Mouse (Mus musculus) CH12.LX (cell line): ENCODE measurements at regions not wholly inside any gene's neighbourhood (a gene's known extent, or its start where the extent isn't known, plus 50 kb on each side); places are given as distances from the start of the nearest gene placed in this dataset.

Experiments
- CTCF ChIP-seq, 2 experiments: IDR thresholded peaks in 1 of 2; conservative IDR thresholded peaks in 1 of 2; 2 replicates each; pipeline ENCODE4 v1.5.1; 2011 to 2012; ENCODE audit warnings: low read depth in 2 of 2, low read length in 2 of 2, improper control_type of control experiment in 1 of 2, inconsistent platforms in 1 of 2, mild to moderate bottlenecking in 1 of 2, moderate library complexity in 1 of 2
- EP300 ChIP-seq: IDR thresholded peaks from 2 replicates; pipeline ENCODE4 v1.6.1; 2011; ENCODE audit warnings: low read length, improper control_type of control experiment
- GABPA ChIP-seq: IDR thresholded peaks from 2 replicates; pipeline ENCODE4 v1.6.1; 2012; ENCODE audit warnings: low read depth, low read length, improper control_type of control experiment, inconsistent platforms; ENCODE audit not compliant: insufficient replicate concordance
- HCFC1 ChIP-seq: IDR thresholded peaks from 2 replicates; pipeline ENCODE4 v1.6.1; 2012; ENCODE audit warnings: low read depth, mild to moderate bottlenecking, inconsistent platforms, low read length, improper control_type of control experiment
- KAT2A ChIP-seq: IDR thresholded peaks from 2 replicates; pipeline ENCODE4 v1.6.1; 2012; ENCODE audit warnings: low read length, improper control_type of control experiment, inconsistent platforms; ENCODE audit not compliant: insufficient replicate concordance
- PAX5 ChIP-seq: IDR thresholded peaks from 2 replicates; pipeline ENCODE4 v1.6.1; 2012; ENCODE audit warnings: low read length, inconsistent platforms, mixed read lengths
- POLR2A ChIP-seq: IDR thresholded peaks from 2 replicates; pipeline ENCODE4 v1.6.1; 2011; ENCODE audit warnings: low read depth, mild to moderate bottlenecking, improper control_type of control experiment, low read length
- SIN3A ChIP-seq: IDR thresholded peaks from 2 replicates; pipeline ENCODE4 v1.6.1; 2012; ENCODE audit warnings: low read length, improper control_type of control experiment, inconsistent platforms
- SMC3 ChIP-seq: IDR thresholded peaks from 2 replicates; pipeline ENCODE4 v1.6.1; 2011; ENCODE audit warnings: low read depth, low read length, improper control_type of control experiment
- UBTF ChIP-seq: IDR thresholded peaks from 2 replicates; pipeline ENCODE4 v1.6.1; 2012; ENCODE audit warnings: low read depth, mild to moderate bottlenecking, inconsistent platforms, low read length, improper control_type of control experiment, moderate library complexity
- USF1 ChIP-seq: IDR thresholded peaks from 2 replicates; pipeline ENCODE4 v1.6.1; 2014; ENCODE audit warnings: low read depth, mild to moderate bottlenecking, inconsistent platforms, low read length, improper control_type of control experiment
- USF2 ChIP-seq: conservative IDR thresholded peaks from 2 replicates; pipeline ENCODE4 v1.6.1; 2011; ENCODE audit warnings: low read depth, low read length, improper control_type of control experiment
- ZC3H11A ChIP-seq: IDR thresholded peaks from 2 replicates; pipeline ENCODE4 v1.6.1; 2012; ENCODE audit warnings: low read depth, mild to moderate bottlenecking, inconsistent platforms, low read length, improper control_type of control experiment
- ZNF384 ChIP-seq: IDR thresholded peaks from 2 replicates; pipeline ENCODE4 v1.6.1; 2012; ENCODE audit warnings: low read depth, low read length, improper control_type of control experiment, inconsistent platforms

DNA sequence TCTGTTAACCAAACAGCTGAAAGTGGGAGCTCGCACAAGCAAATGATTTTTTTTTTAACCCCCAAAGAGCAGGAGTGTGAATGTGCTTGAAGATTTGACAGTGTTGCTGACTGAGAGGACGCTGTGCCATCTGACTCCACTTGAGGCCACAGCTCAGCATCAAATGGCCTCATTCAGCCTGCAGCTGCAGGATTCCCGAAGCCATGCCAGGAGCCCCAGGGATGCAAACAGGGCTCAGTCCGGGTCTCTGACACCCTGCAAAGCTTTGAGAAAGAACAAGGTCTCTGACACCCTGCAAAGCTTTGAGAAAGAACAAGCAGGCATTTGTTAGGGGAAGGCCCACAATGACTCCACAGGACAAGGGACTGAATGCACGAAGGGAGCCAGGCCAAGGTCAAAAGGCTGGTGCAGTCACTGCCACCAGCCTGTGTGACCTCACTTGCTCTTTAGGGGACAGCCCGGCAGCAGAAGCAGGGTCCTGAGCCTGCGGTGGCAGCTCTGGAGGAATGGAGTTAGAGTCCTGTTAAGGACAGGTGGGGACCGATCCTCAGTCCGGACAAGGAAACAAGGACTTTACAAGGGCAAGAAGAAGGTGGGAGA, 151.1 kb upstream of the Phyhipl start:
- no peak for TF ChIP-seq POLR2A
- TF ChIP-seq UBTF: no peak
- no peak for TF ChIP-seq CTCF (conservative IDR thresholded peaks at IDR 0.05 in 1 of 2, IDR thresholded peaks at IDR 0.05 in 1 of 2; ENCODE audit: low read depth in 2 of 2, low read length in 2 of 2)
- no peak for TF ChIP-seq USF2
- TF ChIP-seq SIN3A: no peak
- TF ChIP-seq EP300: no peak
- TF ChIP-seq USF1: no peak
- no peak for TF ChIP-seq GABPA
- no peak for TF ChIP-seq PAX5
- TF ChIP-seq ZNF384: no peak
- TF ChIP-seq KAT2A: no peak
- no peak for TF ChIP-seq HCFC1
- no peak for TF ChIP-seq ZC3H11A
- TF ChIP-seq SMC3: no peak
